Mouse (Mus musculus): ENCODE results near the gene Mast4. TPM values are rescaled to one million over a fixed set of nuclear protein-coding genes. Genes with fewer than 3 reads are reported as not detected.

Mast4 gene
- total RNA-seq, 2 experiments from 2014 or later: 50.5 to 54.6 TPM

DNA sequence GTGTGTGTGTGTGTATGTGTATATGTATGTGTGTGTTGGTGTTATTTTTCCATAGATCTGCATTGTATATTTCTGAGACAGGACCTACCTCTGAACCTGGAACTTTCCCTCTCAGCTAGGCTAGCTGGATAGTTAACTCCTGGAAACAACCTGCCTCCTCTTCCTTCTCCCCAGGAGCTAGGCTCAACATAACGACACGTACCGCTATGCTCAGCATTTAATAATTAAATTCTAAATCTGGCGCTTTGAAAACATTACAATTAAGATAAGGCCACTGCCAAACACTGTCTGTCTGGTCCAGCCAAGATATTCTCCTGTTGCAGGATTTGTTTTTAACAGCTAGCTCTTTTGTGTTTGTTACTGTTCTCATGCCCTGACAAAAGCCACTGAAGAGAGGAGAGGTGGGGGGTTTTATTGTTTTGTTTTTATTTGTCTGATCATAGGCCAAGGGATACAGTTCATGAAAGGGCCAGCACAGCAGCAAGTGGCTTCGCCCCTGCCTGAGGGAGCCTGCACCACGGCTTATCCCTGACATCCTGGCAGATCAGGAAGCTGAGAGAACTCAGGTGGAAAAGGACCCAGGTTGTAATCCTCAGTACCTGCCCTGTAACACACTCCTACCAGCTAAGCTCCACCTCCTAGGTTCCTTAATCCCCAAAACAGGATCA is 205.0 kb downstream of the Mast4 start:
- DNase-seq (ENCODE audit: extremely low spot score in 1 of 2, low spot score in 1 of 2): no peak

DNA sequence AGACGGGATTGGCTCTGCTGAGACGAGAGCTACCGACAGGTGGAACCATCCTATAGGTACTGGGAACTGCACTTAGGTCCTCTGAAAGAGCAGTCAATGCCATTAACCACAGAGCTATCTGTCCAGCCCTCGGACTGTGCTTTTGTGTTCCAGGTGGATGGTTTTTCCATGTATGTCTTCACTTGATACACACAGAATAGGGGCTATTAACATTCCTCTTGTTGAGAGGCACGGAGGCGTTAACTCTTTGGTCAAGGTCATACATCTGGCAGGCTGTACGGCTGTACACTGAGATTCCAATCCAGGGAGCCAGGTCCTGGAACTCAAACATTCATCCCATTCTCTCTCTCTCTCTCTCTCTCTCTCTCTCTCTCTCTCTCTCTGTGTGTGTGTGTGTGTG is 205.6 kb downstream of the Mast4 start:
- no peak for DNase-seq (ENCODE audit: extremely low spot score in 1 of 2, low spot score in 1 of 2)

DNA sequence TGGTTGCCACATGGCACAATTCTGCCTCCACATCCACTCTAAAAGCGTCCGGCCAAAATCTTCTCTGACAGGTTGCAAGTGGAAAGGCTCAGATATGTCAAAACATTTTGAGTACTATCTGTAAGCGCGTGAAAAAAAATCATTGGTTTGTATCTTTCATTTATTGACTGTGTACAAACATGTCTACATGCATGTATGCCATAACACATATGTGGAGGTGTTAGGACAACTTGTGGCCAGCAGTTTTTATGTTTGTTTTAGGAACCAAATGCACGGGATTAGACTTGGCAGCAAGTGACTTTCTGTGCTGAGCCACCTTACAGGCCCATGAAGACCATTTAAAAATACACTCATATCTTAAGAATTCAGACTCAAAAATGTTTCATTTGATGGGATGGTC is 206.7 kb downstream of the Mast4 start:
- no peak for DNase-seq (ENCODE audit: extremely low spot score in 1 of 2, low spot score in 1 of 2)

DNA sequence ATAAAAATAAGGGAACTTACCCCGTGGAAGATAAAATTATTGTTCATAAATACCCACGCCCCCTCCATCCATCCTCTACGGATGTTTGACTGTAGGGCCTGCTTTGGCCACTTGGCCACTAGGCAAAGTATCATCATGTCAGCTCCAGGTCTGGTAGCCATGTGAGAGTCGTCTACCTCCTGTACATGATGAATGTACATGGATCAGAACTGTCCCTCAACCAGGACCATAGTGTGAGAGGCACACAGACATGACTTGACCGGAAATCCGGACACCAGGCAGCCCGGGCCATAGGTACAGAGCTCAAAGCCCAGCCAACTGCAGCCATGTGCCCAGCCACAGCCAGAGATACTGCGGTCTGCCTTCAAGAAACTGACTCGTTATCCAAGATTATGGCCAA is 210.6 kb downstream of the Mast4 start:
- DNase-seq (ENCODE audit: extremely low spot score in 1 of 2, low spot score in 1 of 2): no peak

DNA sequence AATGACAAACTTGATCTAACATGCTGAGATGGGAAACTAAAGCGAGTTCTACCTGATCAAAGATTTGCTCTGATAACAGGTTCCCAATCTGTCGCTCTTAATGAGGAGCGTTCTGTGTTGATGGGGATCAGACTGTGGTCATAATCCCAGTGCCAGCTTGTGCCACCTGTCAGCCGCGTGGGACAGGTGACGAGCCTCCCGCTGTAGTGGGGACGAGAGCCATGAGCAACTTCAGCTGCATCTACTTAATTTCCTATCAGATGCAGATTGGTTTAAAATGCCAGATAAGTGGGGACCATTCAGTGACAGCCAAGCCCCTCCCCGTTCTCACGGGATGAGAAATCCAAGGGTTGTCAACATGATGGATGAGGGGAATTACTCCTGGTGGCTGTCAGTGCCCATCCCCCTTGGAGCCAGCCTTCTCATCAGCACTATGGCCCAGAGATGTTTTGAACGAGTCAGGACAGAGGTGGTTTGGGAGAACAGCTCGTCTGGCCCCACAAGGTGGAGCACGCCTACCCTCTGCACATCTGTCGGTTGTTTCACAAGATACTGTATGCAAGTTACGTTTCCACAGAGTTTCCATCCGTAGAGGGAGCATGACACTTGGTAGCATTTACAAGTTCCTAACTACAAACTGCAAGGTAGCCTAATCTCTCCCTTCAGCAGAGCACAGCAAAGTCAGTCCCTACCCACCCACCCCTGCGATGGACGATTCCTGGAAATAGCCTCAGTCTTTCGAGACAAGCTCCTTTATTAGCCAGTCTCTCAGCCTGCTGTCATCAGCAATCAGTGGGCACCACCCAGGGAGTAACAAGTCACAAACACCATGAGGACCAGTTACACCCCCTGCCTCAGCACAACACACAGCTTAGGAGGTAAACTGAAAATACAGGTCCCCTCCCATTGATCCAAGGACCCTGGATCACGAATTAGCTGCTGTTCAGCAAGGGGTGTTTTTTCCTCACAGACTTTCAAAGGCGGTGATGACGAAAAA is 212.2 kb downstream of the Mast4 start:
- DNase-seq (ENCODE audit: extremely low spot score in 1 of 2, low spot score in 1 of 2): no peak

DNA sequence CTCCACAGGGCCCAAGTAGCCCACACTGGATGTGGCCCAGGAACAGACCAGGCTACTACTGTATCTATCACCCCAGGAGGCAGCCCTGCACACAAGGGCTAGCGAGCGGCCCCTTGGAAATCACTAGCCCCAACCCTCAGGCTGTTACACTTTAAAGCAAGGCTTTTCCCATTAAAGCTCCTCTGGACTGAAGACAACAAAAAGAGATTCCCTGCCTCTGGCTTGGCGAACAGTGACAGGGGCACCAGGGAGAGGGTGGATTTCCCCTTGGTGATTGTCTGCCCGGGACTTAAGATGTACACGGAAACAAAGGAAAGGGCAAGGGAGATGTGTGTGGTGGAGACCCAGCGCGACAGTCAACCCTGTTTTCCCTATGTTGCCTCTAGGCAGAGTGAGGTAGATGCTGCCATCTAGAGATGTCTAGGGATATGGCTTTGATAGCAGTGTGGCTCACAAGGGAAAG is 213.6 kb downstream of the Mast4 start:
- no peak for DNase-seq (ENCODE audit: extremely low spot score in 1 of 2, low spot score in 1 of 2)

DNA sequence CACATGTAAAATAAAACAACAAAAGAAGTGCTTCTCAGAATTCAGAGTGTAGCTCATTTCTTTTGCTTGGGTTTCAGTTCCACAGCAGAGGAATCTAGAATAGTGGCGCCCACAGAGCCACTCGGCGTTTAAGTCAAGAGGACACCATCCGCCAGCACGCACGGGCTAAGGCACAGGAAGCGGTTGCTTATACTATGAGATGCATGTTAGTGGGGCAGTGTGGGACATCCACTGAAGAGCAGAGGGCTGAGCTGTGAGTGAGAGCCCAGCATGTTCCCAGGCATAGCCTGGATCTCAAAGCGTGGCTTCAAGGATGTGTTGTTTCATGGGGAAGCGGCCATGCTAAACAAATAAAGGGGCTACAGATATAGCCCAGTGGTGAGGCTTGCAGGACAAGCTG is 214.6 kb downstream of the Mast4 start:
- DNase-seq (ENCODE audit: extremely low spot score in 1 of 2, low spot score in 1 of 2): no peak

DNA sequence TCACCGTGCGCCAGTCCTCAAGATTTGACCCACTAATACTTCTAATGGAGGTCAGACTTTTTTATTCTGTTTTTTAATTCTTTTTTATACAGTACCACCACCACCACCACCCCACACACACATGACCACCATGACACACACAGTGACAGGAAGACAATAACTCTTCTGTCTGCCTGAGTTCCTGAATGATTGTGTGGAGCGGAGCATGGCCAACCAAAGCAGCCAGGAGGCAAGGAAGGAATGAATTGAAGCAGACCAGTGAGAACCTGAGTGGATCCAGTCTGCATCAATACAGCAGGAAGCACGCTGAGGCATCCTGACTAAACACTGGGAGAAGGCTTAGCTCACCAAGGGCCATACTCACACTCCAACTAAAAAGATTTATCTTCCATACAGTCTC is 219.2 kb downstream of the Mast4 start:
- DNase-seq (ENCODE audit: extremely low spot score in 1 of 2, low spot score in 1 of 2): no peak

DNA sequence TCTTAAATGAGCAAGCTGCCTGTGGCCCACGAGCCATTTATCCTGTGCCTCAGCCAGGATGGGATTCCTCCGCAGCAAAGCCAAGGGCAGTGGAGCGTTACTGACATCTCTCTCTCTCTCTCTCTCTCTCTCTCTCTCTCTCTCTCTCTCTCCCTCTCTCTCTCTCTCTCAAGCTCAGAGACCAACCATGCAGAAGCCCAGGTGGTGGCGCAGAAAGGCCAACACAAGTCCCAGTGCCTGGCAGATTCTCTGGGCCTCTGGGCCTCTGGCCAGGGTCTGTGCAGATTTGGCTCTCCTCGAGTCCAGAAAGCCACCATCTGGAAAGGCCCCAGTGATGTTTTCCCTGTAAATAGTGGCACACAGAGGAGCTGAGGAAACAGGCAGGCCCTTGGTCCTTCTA is 220.0 kb downstream of the Mast4 start:
- peak in 1 of 2 experiments; percentile 36 for DNase-seq (ENCODE audit: extremely low spot score in 1 of 2, low spot score in 1 of 2)

DNA sequence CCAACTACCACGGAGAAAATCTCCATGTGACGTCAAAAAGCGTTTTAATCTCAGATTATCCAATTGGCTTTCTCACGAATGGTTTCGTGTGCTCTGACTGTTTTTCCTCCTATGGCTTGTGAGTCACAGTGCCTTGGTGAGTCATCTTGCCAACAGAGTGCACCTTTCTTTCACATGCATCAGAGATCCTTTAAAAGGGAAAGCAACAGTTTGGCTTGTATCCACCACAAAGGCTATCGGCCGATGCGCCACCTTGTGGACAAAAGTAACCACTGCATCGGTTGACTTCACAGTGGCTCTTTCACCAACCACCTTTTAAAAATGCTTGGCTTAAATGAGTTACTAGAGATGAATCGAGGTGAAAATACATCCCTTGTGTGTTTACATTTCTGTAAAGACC is 224.4 kb downstream of the Mast4 start:
- DNase-seq (ENCODE audit: extremely low spot score in 1 of 2, low spot score in 1 of 2): peak; percentile 53 to 77

DNA sequence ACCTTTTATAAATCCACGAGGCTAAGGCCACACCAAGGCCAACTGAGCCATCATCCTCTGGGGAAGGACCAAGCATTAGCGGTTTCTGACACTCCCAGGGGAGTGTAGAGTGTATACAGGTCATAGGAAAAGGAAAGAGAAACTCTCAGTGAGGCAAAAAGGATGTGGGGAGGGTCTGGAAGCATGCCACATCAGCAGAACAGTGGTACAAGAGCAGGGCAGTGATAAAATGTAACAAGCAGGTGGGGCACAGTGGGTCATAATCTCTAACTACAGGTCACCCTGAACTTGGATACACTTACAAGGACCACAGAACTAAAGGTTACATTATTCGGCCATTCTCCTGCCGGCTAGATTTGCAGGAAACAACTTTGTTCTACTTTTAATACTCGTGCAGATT is 226.9 kb downstream of the Mast4 start:
- no peak for DNase-seq (ENCODE audit: extremely low spot score in 1 of 2, low spot score in 1 of 2)

DNA sequence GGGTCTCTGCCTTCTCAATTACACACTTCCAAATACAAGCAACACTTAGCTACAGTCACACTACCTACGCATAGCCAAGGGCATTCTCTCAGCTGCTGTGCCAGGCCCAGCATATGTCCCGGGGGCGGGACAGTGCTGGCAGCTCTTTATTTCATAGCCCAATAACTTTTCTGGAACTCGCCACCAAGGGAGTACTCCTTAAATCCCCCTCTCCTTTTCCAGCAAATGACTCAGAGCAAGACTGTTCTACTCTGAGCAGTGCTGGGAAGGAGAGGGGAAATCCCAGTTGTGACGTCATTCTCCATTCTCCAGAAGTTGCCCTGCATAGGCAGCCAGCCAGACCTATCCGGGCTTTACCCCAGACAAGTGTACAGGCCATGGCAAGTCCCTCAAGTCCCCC is 231.7 kb downstream of the Mast4 start:
- DNase-seq (ENCODE audit: extremely low spot score in 1 of 2, low spot score in 1 of 2): no peak

DNA sequence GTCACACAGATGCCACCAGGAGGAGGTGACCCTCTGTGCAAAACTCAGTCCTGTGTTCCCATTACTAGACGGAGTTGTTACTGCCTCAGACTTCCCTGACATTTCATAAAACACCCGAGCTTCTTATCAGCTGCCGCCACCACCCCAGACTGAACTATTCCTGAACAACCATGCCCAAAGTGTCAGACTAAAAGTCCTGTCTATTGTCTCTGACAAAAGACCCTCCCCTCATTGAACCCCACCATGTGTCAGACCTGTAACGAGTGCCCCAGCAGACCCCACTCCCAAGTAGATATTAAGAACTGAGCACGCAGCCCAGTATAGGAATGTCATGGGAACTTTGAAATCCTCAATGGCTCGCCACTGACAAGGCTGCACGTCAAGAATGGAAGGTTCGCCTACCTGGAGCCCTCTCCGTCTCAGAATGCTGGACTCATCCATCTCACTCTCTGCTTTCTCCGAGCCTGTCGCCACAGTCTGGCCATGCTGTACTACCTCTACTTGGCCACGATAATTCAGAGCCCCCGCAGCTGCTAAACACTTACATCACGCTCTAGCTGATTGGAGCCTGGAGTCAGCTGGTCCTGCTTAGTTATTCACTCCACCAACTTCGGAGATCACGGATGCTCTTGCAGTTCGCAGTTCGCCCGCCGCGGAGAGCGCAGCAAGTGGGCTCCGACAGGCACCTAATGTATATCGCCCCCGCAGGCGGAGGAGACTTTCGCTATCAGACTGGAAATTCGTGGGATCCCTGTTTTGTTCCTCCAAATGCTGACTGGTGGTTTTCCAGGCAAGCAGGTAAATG is 237.7 kb downstream of the Mast4 start:
- DNase-seq (ENCODE audit: extremely low spot score in 1 of 2, low spot score in 1 of 2): peak; percentile 52

DNA sequence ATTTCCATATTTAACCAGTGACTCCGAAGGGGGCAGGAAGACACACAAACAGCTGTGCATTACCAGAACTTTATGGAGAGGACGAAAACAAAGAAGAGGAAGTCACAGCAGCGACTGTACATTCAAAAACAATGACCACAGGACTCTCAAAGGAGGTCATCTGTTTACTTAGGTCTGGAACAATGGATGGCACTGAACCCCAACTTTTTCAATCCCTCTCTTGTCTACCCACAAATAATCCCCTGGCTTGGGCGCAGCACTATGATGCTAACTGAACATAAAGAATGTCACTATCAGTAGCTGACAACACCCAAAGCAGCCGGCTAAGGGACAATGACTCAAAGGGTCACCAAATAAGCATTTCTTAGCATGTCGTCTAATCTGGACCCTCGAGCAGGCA is 238.8 kb downstream of the Mast4 start:
- DNase-seq (ENCODE audit: extremely low spot score in 1 of 2, low spot score in 1 of 2): no peak

DNA sequence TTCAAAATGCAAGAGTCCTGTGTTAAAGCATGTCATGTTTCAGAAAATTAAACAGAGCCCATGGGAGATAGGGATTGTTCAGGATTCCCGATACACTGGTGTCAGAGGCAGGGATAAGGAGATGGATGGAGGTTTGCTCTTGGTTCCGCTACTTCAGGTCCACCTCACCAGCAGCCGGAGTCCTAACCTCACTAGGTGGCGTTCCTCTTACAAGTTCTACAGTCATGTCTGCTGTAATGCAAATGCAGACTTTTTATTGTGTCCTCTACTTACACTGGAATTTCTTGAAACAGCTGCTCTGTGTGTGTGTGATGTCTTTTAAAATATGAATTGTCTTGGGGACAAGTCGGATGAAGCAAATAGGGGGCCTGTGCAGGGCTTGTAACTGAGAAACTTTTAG is 239.7 kb downstream of the Mast4 start:
- DNase-seq (ENCODE audit: extremely low spot score in 1 of 2, low spot score in 1 of 2): no peak

DNA sequence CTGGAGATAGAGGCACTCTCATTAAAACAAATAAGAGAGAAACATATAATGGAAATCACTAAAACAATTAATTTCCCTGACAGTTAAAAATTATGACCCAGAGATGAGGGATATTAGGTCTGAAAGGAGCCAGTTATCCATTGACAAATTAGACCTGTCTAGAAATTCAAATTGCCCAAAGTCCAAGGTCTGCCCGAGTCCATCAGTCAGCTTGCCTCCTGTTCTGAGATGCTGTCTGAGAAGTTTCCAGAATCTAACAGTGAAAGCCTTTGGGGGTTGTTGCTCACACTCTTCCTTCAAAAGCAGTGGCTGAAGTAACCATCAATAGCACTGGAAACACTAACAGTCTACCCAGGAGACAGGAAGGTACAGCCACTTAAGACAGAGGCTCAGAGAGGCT is 240.6 kb downstream of the Mast4 start:
- DNase-seq (ENCODE audit: extremely low spot score in 1 of 2, low spot score in 1 of 2): no peak

DNA sequence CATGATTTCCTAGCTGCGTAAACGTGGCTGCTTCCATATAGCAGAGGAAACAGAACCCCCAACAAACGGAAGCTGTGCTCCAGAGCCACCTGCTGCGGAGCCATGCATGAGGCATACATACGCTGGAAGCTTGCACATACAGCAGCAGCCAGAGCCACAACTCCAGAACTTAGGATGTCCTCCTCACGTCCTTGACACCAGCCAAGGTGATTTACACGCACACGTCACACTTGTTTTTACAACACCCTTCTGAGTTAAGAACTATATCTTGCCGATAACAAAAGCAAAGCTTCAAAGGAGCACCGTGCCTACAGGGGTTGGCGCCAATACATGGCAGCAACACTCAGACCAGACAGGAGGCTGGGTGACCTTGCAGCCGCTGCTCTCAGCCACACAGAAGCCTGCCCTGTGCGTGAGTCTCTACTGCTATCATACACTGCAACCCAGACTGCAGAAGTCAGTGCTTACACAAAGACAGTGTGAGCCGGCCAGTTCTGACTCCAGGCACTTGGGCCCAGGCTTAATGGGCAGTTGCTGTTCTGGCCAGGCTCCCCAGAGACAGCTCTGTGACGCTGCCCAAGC is 248.7 kb downstream of the Mast4 start:
- no peak for DNase-seq (ENCODE audit: extremely low spot score in 1 of 2, low spot score in 1 of 2)

DNA sequence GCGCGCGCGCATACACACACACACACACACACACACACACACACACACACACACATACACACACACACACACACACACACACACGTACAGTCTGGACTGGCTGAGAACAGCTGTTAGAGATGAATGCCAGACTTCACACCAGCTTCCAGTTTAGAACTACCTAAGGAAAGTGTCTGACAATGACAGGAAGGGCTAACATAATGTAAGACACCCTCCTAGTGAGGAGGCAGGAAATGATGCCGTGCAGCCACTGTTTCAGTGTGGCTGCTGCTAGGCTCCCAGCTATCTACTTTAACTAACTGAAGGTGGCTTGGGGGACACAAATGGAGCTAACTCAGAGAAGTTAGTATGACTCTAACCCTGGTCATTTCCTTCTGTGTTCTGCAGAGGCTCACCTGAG is 251.4 kb downstream of the Mast4 start:
- no peak for DNase-seq (ENCODE audit: extremely low spot score in 1 of 2, low spot score in 1 of 2)

DNA sequence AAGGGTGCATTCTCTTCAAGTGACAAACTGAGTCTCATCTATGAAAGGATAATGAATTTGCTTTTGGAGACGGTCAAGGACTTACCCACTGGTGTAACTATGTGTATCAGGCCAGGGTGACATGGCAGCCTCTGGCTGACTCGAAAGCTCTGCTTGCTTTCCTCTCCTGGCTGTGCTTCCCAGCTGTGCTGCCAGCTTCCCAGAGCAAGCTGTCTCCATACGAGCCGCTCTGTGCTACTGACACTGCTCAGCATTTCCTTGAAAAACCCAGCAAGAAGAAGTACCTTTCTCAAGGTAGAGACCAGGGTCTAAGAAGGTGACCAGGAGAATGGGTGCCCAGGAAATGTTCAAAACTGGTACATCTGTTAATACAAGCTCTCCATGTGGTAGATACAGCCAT is 254.5 kb downstream of the Mast4 start:
- no peak for DNase-seq (ENCODE audit: extremely low spot score in 1 of 2, low spot score in 1 of 2)

DNA sequence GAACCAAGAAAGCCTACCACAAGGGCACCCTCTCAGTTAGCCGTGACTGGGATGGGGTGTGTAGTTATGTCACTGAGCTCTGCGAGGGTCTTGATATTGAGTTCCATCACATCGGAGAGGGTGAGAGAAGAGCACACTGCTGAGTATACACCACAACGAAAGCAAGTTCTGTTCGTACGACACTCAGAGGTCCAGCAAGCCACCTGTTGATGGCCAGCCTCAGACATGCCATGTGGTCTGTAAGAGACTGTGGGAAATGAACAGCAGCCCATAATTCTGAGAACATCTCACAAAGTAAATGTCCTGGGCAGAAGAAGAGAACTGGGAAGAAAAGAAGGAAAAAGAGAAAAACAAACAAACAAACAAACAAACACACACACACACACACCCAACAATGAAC is 255.5 kb downstream of the Mast4 start:
- DNase-seq (ENCODE audit: extremely low spot score in 1 of 2, low spot score in 1 of 2): no peak

DNA sequence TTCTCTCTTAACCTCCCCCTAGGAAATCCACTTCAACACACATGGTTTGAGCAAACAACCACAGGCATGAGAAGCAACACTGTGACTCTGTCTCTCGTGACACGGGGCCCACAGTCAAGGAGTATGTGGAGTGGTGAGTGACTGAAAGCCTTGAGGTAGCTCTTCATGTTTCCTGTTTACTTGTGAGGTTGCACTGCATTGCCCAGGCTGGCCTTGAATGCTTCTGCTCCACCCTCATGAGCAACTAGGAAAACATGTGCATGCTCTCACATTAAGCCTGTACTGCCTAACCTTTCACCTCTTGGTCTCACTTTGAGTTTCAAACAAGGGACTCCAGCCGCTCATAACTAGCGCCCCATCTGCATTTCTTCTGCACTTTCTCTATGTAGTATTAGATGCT is 260.8 kb downstream of the Mast4 start:
- DNase-seq (ENCODE audit: extremely low spot score in 1 of 2, low spot score in 1 of 2): no peak
